Mouse (Mus musculus): ENCODE measurements around the gene Wbp1l.

- TF ChIP-seq CTCF (IDR thresholded peaks at IDR 0.05; ENCODE audit: low read depth) (no peak), EP300 (optimal IDR thresholded peaks at IDR 0.05) (no peak)
Observed at GRCm38 (mm10) chr19:46655626-46656025, 56.7 kb downstream of the Wbp1l start.
